Mouse (Mus musculus) cerebellum, adult 2 months (tissue): ENCODE measurements around the gene Ifnlr1.

Experiments used
- CTCF ChIP-seq: fragments of 200-500 bp; IDR thresholded peaks from 2 replicates; pipeline ENCODE4 v1.5.1; 2011; ENCODE audit warnings: low read depth, mild to moderate bottlenecking, control low read depth, low read length, moderate library complexity, borderline replicate concordance; ENCODE audit not compliant: insufficient read depth
- POLR2A ChIP-seq: fragments of 200-500 bp; IDR thresholded peaks from 2 replicates; pipeline ENCODE4 v1.6.1; 2011; ENCODE audit warnings: low read length, control low read depth, borderline replicate concordance; ENCODE audit not compliant: insufficient read depth

DNA sequence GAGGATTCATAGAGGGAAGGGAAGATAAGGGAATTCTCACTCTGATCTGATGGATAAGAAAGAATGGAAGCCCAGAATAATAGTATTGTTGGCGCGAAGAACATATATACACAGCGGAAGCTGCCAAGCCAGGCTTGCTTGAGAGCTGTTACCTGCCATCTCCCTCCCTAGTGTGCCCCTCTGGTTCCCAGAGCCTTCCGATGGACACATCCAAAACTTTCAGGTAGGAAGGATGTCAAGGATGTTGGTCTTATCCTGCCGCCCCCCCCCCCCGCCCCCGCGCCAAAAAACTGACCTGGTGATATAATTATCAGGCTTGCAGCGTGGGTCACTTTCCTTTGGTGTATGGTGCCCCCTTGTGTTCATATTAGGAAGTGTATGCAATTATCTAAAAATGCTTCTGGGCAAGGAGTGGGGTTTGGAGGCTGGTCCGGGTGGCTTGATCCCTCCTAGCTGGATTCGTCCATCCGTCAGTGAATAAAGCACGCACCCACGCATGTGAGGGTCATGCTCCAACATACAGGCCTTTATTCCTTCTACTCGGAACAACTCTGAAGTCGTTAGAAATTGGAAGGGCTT, 18.7 kb upstream of the Ifnlr1 start:
- TF ChIP-seq CTCF (peak; percentile 58), POLR2A (no peak)
